Comparison of ENCODE assay signal across 15 mouse cellular contexts in the genomic region with DNA sequence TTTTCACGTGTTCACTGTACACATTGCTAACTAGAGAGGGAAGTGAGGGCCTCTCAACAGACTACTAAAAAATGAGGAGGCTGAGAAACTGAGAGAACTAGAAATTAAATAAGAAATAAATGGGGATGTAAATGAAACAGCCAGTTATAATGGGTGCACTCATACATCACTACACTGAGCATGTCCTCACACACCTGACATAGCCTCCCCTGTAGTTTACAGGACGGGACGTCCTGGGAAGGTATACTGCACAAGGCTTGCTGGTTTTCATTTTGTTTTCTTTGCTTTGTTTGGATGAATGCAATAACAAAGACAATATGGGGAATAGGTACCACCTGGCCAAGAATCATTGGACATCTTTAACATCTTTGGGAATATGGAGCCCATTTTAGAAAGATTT.
DNase-seq lines count a peak whose midpoint lies in the region; ATAC-seq and TF ChIP-seq lines count a peak whose summit lies in the region.
"Had no signal": no experiment of that assay in that cellular context is flagged by ENCODE, and none has a peak within 500 bp of the region (broad histone marks: within the 10 kb centered on the region; RNA-seq: fewer than 3 reads in every experiment).

No protein-coding gene starts in this region.

- TF ChIP-seq EP300 in heart, postnatal 0 days (IDR thresholded peaks at IDR 0.05; ENCODE audit: low read depth): no peak

- 69% methylated on average over 3 of the region's 3 CpGs for WGBS in heart, postnatal 0 days
- WGBS in midbrain, embryonic 14.5 days: 68% methylated on average over 3 of the region's 3 CpGs
- WGBS in midbrain, embryonic 10.5 days: 94% methylated on average over 3 of the region's 3 CpGs
- 47% methylated on average over 3 of the region's 3 CpGs for WGBS in hindbrain, embryonic 15.5 days

- no peak overlapping the region for H3K4me2 ChIP-seq in heart, postnatal 0 days (ENCODE audit: low read depth, low read length)
- peak overlapping the region; percentile 98 for H3K4me2 ChIP-seq in midbrain, embryonic 14.5 days (ENCODE audit: low read length)
- peak overlapping the region; percentile 100 for H3K4me2 ChIP-seq in hindbrain, embryonic 15.5 days
- H3K4me2 ChIP-seq: intestine, embryonic 15.5 days; liver, embryonic 11.5 days; midbrain, embryonic 12.5 days had no signal

- H3K27ac ChIP-seq in heart, postnatal 0 days (ENCODE audit: low read depth): peak overlapping the region; percentile 40; the same call in 1 of the 2 replicates
- H3K27ac ChIP-seq in midbrain, embryonic 14.5 days (replicated peaks; ENCODE audit: low read depth, low read length): peak overlapping the region; percentile 62
- no peak overlapping the region for H3K27ac ChIP-seq in midbrain, embryonic 10.5 days (replicated peaks)
- peak overlapping the region; percentile 83 for H3K27ac ChIP-seq in hindbrain, embryonic 15.5 days (replicated peaks)
- H3K27ac ChIP-seq: intestine, embryonic 15.5 days; midbrain, embryonic 12.5 days had no signal

- H3K9ac ChIP-seq in heart, postnatal 0 days (replicated peaks; ENCODE audit: low read depth, low read length): no peak overlapping the region
- no peak overlapping the region; the same call in 1 of the 2 replicates for H3K9ac ChIP-seq in midbrain, embryonic 14.5 days (replicated peaks; ENCODE audit: low read length)
- peak overlapping the region; percentile 10; the same call in 1 of the 2 replicates for H3K9ac ChIP-seq in hindbrain, embryonic 15.5 days
- H3K9ac ChIP-seq: intestine, embryonic 15.5 days; midbrain, embryonic 12.5 days had no signal

- ATAC-seq in heart, postnatal 0 days (ENCODE audit: insufficient read depth, low read depth): no peak
- no peak for ATAC-seq in midbrain, embryonic 14.5 days (ENCODE audit: low FRiP score, low TSS enrichment)
- no peak for ATAC-seq in hindbrain, embryonic 15.5 days (ENCODE audit: low FRiP score, low read depth)

- no peak for DNase-seq in heart, postnatal 0 days (ENCODE audit: low spot score)
- no peak for DNase-seq in heart, postnatal 4 days
- DNase-seq in midbrain, embryonic 14.5 days: no peak
- DNase-seq in midbrain, embryonic 10.5 days (ENCODE audit: low spot score): no peak
- DNase-seq in right cerebral cortex, postnatal 14 days: no peak
- no peak for DNase-seq in B cell, adult 2 months
- DNase-seq: adrenal gland, adult 8-10 months; lung, postnatal 36 days; retina, postnatal 1 day; thymus, adult 18-20 months had no signal

- H3K36me3 ChIP-seq in heart, postnatal 0 days (replicated peaks; ENCODE audit: control insufficient read depth, insufficient read depth, low read length): peaks cover 14% of the 10 kb centered on the region
- peaks cover 8% of the 10 kb centered on the region; the same call in 1 of the 2 replicates for H3K36me3 ChIP-seq in midbrain, embryonic 14.5 days (ENCODE audit: control insufficient read depth, insufficient read depth, low read length)
- peaks cover 22% of the 10 kb centered on the region for H3K36me3 ChIP-seq in midbrain, embryonic 10.5 days
- H3K36me3 ChIP-seq in hindbrain, embryonic 15.5 days: no peaks in the 10 kb centered on the region
- H3K36me3 ChIP-seq: G1E had no signal

- no peaks in the 10 kb centered on the region for H3K9me3 ChIP-seq in heart, postnatal 0 days (replicated peaks; ENCODE audit: control insufficient read depth, low read length)
- no peaks in the 10 kb centered on the region for H3K9me3 ChIP-seq in midbrain, embryonic 14.5 days (ENCODE audit: control insufficient read depth, low read length)
- no peaks in the 10 kb centered on the region for H3K9me3 ChIP-seq in midbrain, embryonic 10.5 days (replicated peaks)
- H3K9me3 ChIP-seq in hindbrain, embryonic 15.5 days: no peaks in the 10 kb centered on the region
- H3K9me3 ChIP-seq: intestine, embryonic 15.5 days; midbrain, embryonic 12.5 days had no signal

- H3K4me3 ChIP-seq in heart, postnatal 0 days (ENCODE audit: low read depth, low read length): no peak overlapping the region
- H3K4me3 ChIP-seq in midbrain, embryonic 14.5 days (replicated peaks; ENCODE audit: low read depth, low read length): no peak overlapping the region
- no peak overlapping the region for H3K4me3 ChIP-seq in midbrain, embryonic 10.5 days
- peak overlapping the region; percentile 14; the same call in 1 of the 2 replicates for H3K4me3 ChIP-seq in hindbrain, embryonic 15.5 days
- H3K4me3 ChIP-seq: intestine, embryonic 15.5 days; midbrain, embryonic 12.5 days had no signal

- H3K27me3 ChIP-seq in heart, postnatal 0 days (ENCODE audit: control insufficient read depth, insufficient read depth, low read length): no peaks in the 10 kb centered on the region
- no peaks in the 10 kb centered on the region for H3K27me3 ChIP-seq in midbrain, embryonic 14.5 days (ENCODE audit: control insufficient read depth, insufficient read depth, low read length)
- peaks cover 21% of the 10 kb centered on the region for H3K27me3 ChIP-seq in midbrain, embryonic 10.5 days (ENCODE audit: low read depth, poor library complexity, severe bottlenecking)
- H3K27me3 ChIP-seq in hindbrain, embryonic 15.5 days: no peaks in the 10 kb centered on the region
- H3K27me3 ChIP-seq: intestine, embryonic 15.5 days; midbrain, embryonic 12.5 days had no signal

- TF ChIP-seq CTCF in heart, postnatal 0 days (IDR thresholded peaks at IDR 0.05; ENCODE audit: low read depth): no peak

- H3K4me1 ChIP-seq in heart, postnatal 0 days (ENCODE audit: control insufficient read depth, insufficient read depth): peaks cover 72% of the 10 kb centered on the region
- peaks cover 6% of the 10 kb centered on the region; the same call in 1 of the 2 replicates for H3K4me1 ChIP-seq in midbrain, embryonic 14.5 days (ENCODE audit: control insufficient read depth, insufficient read depth, low read length)
- peaks cover 13% of the 10 kb centered on the region for H3K4me1 ChIP-seq in midbrain, embryonic 10.5 days
- peaks cover 31% of the 10 kb centered on the region for H3K4me1 ChIP-seq in hindbrain, embryonic 15.5 days (replicated peaks)
